Comparison of ENCODE assay signal across 18 mouse cellular contexts in the genomic region with DNA sequence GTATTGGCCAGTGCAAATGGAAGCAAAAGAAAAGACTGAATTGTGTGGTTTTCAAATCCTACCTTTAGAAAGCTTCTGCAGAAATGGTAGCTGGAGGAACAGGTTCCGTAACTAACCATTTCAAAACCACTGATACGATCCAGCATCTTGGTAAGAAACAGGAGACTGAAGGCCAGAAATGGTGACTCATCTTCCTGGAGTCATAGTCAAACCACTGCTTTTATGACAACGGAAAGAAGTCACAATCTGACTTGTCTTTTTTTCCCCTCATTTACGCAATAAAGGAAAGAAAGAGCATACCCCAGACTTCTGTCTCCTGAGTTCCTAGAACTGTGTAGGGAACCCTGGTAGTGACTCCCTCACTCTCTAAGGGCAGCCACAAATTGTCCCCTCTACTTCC.
DNase-seq lines count a peak whose midpoint lies in the region; ATAC-seq lines count a peak whose summit lies in the region.
"Had no signal": no experiment of that assay in that cellular context is flagged by ENCODE, and none has a peak within 500 bp of the region (broad histone marks: within the 10 kb centered on the region; RNA-seq: fewer than 3 reads in every experiment).

No protein-coding gene starts in this region.

- peak; percentile 88 for ATAC-seq in common myeloid progenitor, adult 5-6 weeks (replicated peaks; ENCODE audit: low read depth, poor library complexity, severe bottlenecking)
- peak; percentile 90 for ATAC-seq in megakaryocyte progenitor cell, adult 5-6 weeks (replicated peaks; ENCODE audit: poor library complexity)
- ATAC-seq: forebrain, embryonic 16.5 days had no signal

- H3K36me3 ChIP-seq in limb, embryonic 10.5 days, result no peaks in the 10 kb centered on the region

- no peak overlapping the region for H3K27ac ChIP-seq in limb, embryonic 10.5 days
- H3K27ac ChIP-seq: gastrocnemius, adult 2 months; left cerebral cortex, adult 2 months had no signal

- H3K9me3 ChIP-seq in limb, embryonic 10.5 days (replicated peaks), result no peaks in the 10 kb centered on the region

- no peaks in the 10 kb centered on the region for H3K27me3 ChIP-seq in limb, embryonic 10.5 days (ENCODE audit: low read depth, poor library complexity, severe bottlenecking)
- H3K27me3 ChIP-seq: heart, embryonic 12.5 days had no signal

- peak; percentile 8 for DNase-seq in gastrocnemius, adult 18-20 months (ENCODE audit: low spot score)
- DNase-seq in gastrocnemius, adult 8-10 months (ENCODE audit: low spot score in 2 of 2), result no peak
- DNase-seq in CD4-positive, CD25-positive, alpha-beta regulatory T cell, adult 2 months (ENCODE audit: low read depth, low spot score), result peak; percentile 25
- DNase-seq in MN1 (ENCODE audit: low spot score), result no peak
- DNase-seq in layer of hippocampus, postnatal 36 days, result no peak
- no peak for DNase-seq in limb, embryonic 10.5 days (ENCODE audit: low spot score)
- DNase-seq: B cell, adult 2 months; cerebellum, adult 2 months; embryo, embryonic 11 days; gastrocnemius, adult 2 months; kidney, adult 9 months; lung, adult 18-20 months; thymus, postnatal 14 days had no signal

- H3K4me1 ChIP-seq in limb, embryonic 10.5 days, result no peaks in the 10 kb centered on the region
- H3K4me1 ChIP-seq: heart, embryonic 12.5 days had no signal

- no peak overlapping the region for H3K4me3 ChIP-seq in limb, embryonic 10.5 days
- H3K4me3 ChIP-seq: gastrocnemius, adult 2 months; heart, embryonic 12.5 days; left cerebral cortex, adult 2 months had no signal

- 91% methylated on average over 4 of the region's 4 CpGs for WGBS in limb, embryonic 10.5 days

Comparison
In these comparisons a context has a peak if more than half of its experiments do, and no peak if none do; other contexts are left out.
1. DNase-seq: peak in gastrocnemius, adult 18-20 months (single experiment) and CD4-positive, CD25-positive, alpha-beta regulatory T cell, adult 2 months (single experiment); none in gastrocnemius, adult 8-10 months (0 of 2), MN1 (single experiment), layer of hippocampus, postnatal 36 days (0 of 2) and limb, embryonic 10.5 days (single experiment).